Mouse (Mus musculus): ENCODE results near the gene Rps6kc1. TPM values are rescaled to one million over a fixed set of nuclear protein-coding genes. Genes with fewer than 3 reads are reported as not detected.
A peak's percentile ranks its signal among the peaks of the same experiment; 100 is the strongest.

Gene Rps6kc1
- total and polyA plus RNA-seq, 2 experiments, result 8.1 to 9.2 TPM

DNA sequence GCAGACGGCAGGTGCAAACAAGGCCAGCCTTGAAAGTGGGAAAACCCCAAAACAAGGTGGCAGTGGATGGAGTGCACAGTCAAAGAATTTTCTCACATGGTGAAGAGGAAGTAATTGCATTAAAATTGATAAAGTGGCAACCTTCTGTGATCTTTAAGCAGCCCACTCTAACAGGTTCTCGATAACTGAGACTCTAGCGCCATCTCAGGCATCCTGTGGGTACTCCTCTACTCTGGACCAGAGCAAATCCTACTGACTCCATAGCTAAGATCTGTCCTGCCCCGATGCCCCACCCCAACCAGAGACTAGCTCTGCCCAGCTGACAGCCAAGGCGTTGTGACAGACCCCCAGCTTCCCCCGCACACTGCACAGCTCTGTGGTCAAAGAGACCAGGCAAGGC lies 101.2 kb downstream of the Rps6kc1 start:
- 91% methylated on average over 6 of the region's 6 CpGs for WGBS
- DNase-seq (ENCODE audit: extremely low read depth, low read depth, low spot score), result no peak
- Histone ChIP-seq H3K79me2 (ENCODE audit: control insufficient read depth, insufficient read depth, low read length) (no peaks in the 10 kb centered on the region), H3K27ac (replicated peaks; ENCODE audit: insufficient read depth, low read depth, low read length) (no peak overlapping the region), H3K4me3 (ENCODE audit: insufficient read depth, low read depth, low read length) (no peak overlapping the region), H3K27me3 (ENCODE audit: control insufficient read depth, insufficient read depth, low read length) (no peaks in the 10 kb centered on the region), H3K9ac (ENCODE audit: low read depth, low read length) (no peak overlapping the region), H3K4me1 (ENCODE audit: control insufficient read depth, insufficient read depth, low read length) (no peaks in the 10 kb centered on the region), H3K36me3 (ENCODE audit: control insufficient read depth, insufficient read depth, low read length) (peaks cover 3% of the 10 kb centered on the region; the same call in 1 of the 2 replicates)
- TF ChIP-seq POLR2A (IDR thresholded peaks at IDR 0.05; ENCODE audit: extremely low read depth, insufficient read depth, low read length), result no peak
- TF ChIP-seq CTCF (IDR thresholded peaks at IDR 0.05; ENCODE audit: low read depth, low read length), result no peak

DNA sequence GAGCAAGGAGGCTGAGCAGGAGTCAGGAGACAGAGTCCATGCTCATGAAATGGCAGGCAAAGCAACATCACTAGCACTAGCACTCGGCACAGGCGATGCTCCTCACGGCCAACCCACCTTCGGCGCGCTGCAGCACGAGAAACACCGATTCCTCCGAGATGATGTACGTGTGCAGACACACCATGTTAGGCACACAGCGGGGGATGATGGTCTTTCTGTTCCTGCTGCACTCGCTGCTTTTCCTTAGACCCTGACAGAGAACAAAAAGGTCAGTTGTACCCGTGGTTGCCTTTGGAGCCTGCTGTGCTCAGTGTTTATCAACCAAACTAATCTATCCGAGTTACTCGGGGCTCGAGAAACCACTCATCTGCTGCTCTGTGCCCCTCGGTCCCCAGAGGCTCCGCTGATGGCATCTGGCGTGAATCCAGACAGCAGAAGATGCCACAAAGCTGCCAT lies 102.8 kb downstream of the Rps6kc1 start:
- no peak overlapping the region for H3K4me3 ChIP-seq (ENCODE audit: insufficient read depth, low read depth, low read length)
- TF ChIP-seq POLR2A (IDR thresholded peaks at IDR 0.05; ENCODE audit: extremely low read depth, insufficient read depth, low read length) (no peak), CTCF (IDR thresholded peaks at IDR 0.05; ENCODE audit: low read depth, low read length) (no peak)

DNA sequence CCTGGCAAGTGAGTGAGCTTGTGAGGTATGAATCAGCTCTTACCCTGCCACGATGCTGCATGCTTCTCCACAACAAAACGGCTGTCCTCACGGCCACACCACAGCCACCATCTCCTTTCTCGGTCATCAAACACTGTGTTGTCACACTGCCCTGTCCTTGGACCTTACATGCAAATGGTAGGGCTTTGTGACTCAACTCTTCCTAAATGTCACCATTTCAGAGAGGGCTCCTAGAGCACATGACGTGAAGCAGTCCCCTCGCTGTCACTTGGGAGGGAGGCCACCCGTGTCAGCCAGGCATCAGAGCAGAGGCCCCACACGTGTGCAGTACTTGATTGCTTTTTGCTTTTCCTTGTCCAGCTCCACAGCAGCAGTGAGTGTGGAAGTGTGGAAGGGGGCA lies 104.8 kb downstream of the Rps6kc1 start:
- Histone ChIP-seq H3K4me3 (ENCODE audit: insufficient read depth, low read depth, low read length) (no peak overlapping the region), H3K27ac (replicated peaks; ENCODE audit: insufficient read depth, low read depth, low read length) (no peak overlapping the region), H3K4me1 (ENCODE audit: control insufficient read depth, insufficient read depth, low read length) (no peaks in the 10 kb centered on the region), H3K79me2 (ENCODE audit: control insufficient read depth, insufficient read depth, low read length) (no peaks in the 10 kb centered on the region), H3K36me3 (ENCODE audit: control insufficient read depth, insufficient read depth, low read length) (peaks cover 3% of the 10 kb centered on the region; the same call in 1 of the 2 replicates), H3K9ac (ENCODE audit: low read depth, low read length) (no peak overlapping the region), H3K27me3 (ENCODE audit: control insufficient read depth, insufficient read depth, low read length) (no peaks in the 10 kb centered on the region)
- TF ChIP-seq POLR2A (IDR thresholded peaks at IDR 0.05; ENCODE audit: extremely low read depth, insufficient read depth, low read length) (no peak), CTCF (IDR thresholded peaks at IDR 0.05; ENCODE audit: low read depth, low read length) (no peak)
- no peak for DNase-seq (ENCODE audit: extremely low read depth, low read depth, low spot score)
- 84% methylated on average over 8 of the region's 8 CpGs for WGBS

More for the DNA sequence above, 102.8 kb downstream of the Rps6kc1 start:
- Histone ChIP-seq H3K9ac (ENCODE audit: low read depth, low read length) (no peak overlapping the region), H3K36me3 (ENCODE audit: control insufficient read depth, insufficient read depth, low read length) (peaks cover 3% of the 10 kb centered on the region; the same call in 1 of the 2 replicates), H3K27ac (replicated peaks; ENCODE audit: insufficient read depth, low read depth, low read length) (no peak overlapping the region), H3K27me3 (ENCODE audit: control insufficient read depth, insufficient read depth, low read length) (no peaks in the 10 kb centered on the region), H3K4me1 (ENCODE audit: control insufficient read depth, insufficient read depth, low read length) (no peaks in the 10 kb centered on the region), H3K79me2 (ENCODE audit: control insufficient read depth, insufficient read depth, low read length) (no peaks in the 10 kb centered on the region)
- DNase-seq (ENCODE audit: extremely low read depth, low read depth, low spot score), result no peak
- WGBS, result 90% methylated on average over 19 of the region's 19 CpGs

DNA sequence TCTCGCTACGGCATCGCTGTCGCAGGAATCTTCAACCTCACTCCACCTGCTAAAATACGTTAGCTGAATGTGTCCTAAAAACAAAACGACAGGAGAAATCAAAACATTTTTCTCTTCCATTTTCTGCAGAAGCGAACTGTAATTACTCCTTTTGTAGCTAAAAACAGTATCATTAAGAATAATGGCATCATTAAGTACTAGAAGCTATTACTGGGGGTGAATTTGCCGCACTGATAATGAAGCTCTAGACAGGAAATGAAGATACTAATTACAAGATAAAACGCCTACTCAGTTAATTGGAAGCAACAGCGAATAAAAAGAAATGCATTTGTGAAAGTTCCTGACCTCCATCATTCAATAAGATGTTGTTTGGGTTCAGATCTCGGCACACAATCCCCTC lies 112.9 kb downstream of the Rps6kc1 start:
- peaks cover 7% of the 10 kb centered on the region; the same call in 1 of the 2 replicates for H3K4me1 ChIP-seq (ENCODE audit: control insufficient read depth, insufficient read depth, low read length)
- no peak overlapping the region for H3K27ac ChIP-seq (replicated peaks; ENCODE audit: insufficient read depth, low read depth, low read length)
- no peak overlapping the region for H3K4me3 ChIP-seq (ENCODE audit: insufficient read depth, low read depth, low read length)
- 94% methylated on average over 11 of the region's 11 CpGs for WGBS
- TF ChIP-seq POLR2A (IDR thresholded peaks at IDR 0.05; ENCODE audit: extremely low read depth, insufficient read depth, low read length) (no peak), CTCF (IDR thresholded peaks at IDR 0.05; ENCODE audit: low read depth, low read length) (no peak)
- no peaks in the 10 kb centered on the region for H3K36me3 ChIP-seq (ENCODE audit: control insufficient read depth, insufficient read depth, low read length)
- H3K27me3 ChIP-seq (ENCODE audit: control insufficient read depth, insufficient read depth, low read length), result no peaks in the 10 kb centered on the region
- no peak overlapping the region for H3K9ac ChIP-seq (ENCODE audit: low read depth, low read length)
- no peak for DNase-seq (ENCODE audit: extremely low read depth, low read depth, low spot score)
- H3K79me2 ChIP-seq (ENCODE audit: control insufficient read depth, insufficient read depth, low read length), result no peaks in the 10 kb centered on the region

DNA sequence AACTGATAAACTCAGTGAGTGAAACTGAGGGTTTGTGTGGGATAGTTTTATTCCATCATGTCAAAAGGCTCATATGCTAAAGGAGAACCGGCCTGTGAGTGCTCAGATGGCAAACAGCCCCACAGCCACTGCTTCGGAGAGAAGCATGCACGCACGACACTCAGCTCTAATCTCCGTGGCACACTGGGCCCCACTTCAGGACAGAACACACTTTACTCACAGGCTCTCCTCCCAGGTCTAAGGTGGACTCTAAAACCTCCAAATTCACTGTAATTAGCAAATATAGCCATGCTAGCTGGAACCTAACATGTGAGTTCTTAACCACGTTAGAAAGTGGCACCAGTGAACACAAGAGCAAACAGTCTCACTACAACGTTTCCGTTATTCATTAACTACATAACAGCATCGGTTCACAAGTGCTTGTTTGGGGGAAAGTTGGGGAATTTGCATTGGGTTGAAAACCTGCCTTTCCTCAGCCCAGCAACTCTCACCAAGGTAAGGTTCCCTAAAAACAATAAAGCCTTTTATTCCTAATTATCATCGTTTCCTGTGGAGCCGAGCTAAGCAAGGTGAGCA lies 114.0 kb downstream of the Rps6kc1 start:
- Histone ChIP-seq H3K4me3 (ENCODE audit: insufficient read depth, low read depth, low read length) (peak overlapping the region; percentile 27; the same call in 1 of the 2 replicates), H3K27ac (replicated peaks; ENCODE audit: insufficient read depth, low read depth, low read length) (peak overlapping the region; percentile 78), H3K79me2 (ENCODE audit: control insufficient read depth, insufficient read depth, low read length) (no peaks in the 10 kb centered on the region), H3K27me3 (ENCODE audit: control insufficient read depth, insufficient read depth, low read length) (no peaks in the 10 kb centered on the region), H3K4me1 (ENCODE audit: control insufficient read depth, insufficient read depth, low read length) (peaks cover 7% of the 10 kb centered on the region; the same call in 1 of the 2 replicates), H3K36me3 (ENCODE audit: control insufficient read depth, insufficient read depth, low read length) (no peaks in the 10 kb centered on the region), H3K9ac (ENCODE audit: low read depth, low read length) (peak overlapping the region; percentile 48)
- DNase-seq (ENCODE audit: extremely low read depth, low read depth, low spot score), result peak; percentile 77
- TF ChIP-seq CTCF (IDR thresholded peaks at IDR 0.05; ENCODE audit: low read depth, low read length), result no peak
- TF ChIP-seq POLR2A (IDR thresholded peaks at IDR 0.05; ENCODE audit: extremely low read depth, insufficient read depth, low read length), result no peak
- 29% methylated on average over 11 of the region's 11 CpGs for WGBS

All from liver, adult 2 months (tissue).